Comparison of ENCODE assay signal across 8 mouse cellular contexts in the genomic region with DNA sequence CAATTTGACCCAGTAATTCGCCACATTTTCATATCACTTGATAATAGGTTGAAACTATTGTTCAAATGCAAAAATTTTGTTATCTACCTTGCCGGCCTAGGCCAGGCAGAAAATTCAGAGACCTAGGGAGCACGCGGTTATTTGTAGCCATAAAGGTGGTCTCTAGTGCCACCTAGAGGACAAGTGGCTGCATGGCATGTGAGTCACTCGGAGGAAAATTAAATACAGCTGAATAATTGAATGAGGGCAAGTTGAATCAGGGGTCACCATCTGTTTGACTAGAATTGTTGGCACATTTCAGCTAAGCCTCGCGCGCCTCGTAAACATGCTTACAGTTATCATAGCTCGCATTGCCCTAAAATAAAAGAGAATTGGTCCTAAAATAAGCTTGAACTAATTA.
DNase-seq lines count a peak whose midpoint lies in the region; ATAC-seq and TF ChIP-seq lines count a peak whose summit lies in the region.

No protein-coding gene starts in this region.

- no peaks in the 10 kb centered on the region for H3K27me3 ChIP-seq in forebrain, postnatal 0 days (ENCODE audit: insufficient read depth, low read length)
- H3K27me3 ChIP-seq in intestine, postnatal 0 days (replicated peaks; ENCODE audit: control insufficient read depth, insufficient read depth, low read length), result no peaks in the 10 kb centered on the region
- peaks cover 39% of the 10 kb centered on the region; the same call in 1 of the 2 replicates for H3K27me3 ChIP-seq in limb, embryonic 10.5 days (ENCODE audit: low read depth, poor library complexity, severe bottlenecking)

- ATAC-seq in forebrain, postnatal 0 days, result peak; percentile 68; the same call in 1 of the 2 replicates
- ATAC-seq in intestine, postnatal 0 days, result no peak

- H3K27ac ChIP-seq in forebrain, postnatal 0 days (ENCODE audit: low read depth, low read length), result no peak overlapping the region
- no peak overlapping the region for H3K27ac ChIP-seq in intestine, postnatal 0 days (ENCODE audit: low read depth, low read length)
- no peak overlapping the region for H3K27ac ChIP-seq in limb, embryonic 10.5 days

- peaks cover 7% of the 10 kb centered on the region; the same call in 1 of the 2 replicates for H3K4me1 ChIP-seq in forebrain, postnatal 0 days (ENCODE audit: insufficient read depth)
- no peaks in the 10 kb centered on the region for H3K4me1 ChIP-seq in intestine, postnatal 0 days (replicated peaks; ENCODE audit: control insufficient read depth, insufficient read depth, low read length)
- H3K4me1 ChIP-seq in limb, embryonic 10.5 days, result peaks cover 39% of the 10 kb centered on the region

- no peak overlapping the region for H3K4me3 ChIP-seq in forebrain, postnatal 0 days (ENCODE audit: low read depth, low read length)
- no peak overlapping the region for H3K4me3 ChIP-seq in intestine, postnatal 0 days (ENCODE audit: low read depth, low read length)
- no peak overlapping the region for H3K4me3 ChIP-seq in limb, embryonic 10.5 days

- 2% methylated on average over 10 of the region's 10 CpGs for WGBS in forebrain, postnatal 0 days
- WGBS in intestine, postnatal 0 days, result 2% methylated on average over 10 of the region's 10 CpGs
- WGBS in limb, embryonic 10.5 days, result 3% methylated on average over 10 of the region's 10 CpGs

- peak; percentile 75 for DNase-seq in urinary bladder, postnatal 14 days (ENCODE audit: low spot score)
- DNase-seq in urinary bladder, postnatal 10 days (ENCODE audit: low spot score), result no peak
- DNase-seq in cerebellum, adult 18-20 months, result peak; percentile 79 to 86
- DNase-seq in forebrain, postnatal 0 days, result peak; percentile 93
- peak; percentile 79 for DNase-seq in limb, embryonic 10.5 days (ENCODE audit: low spot score)
- DNase-seq in natural killer cell, adult 2 months (ENCODE audit: low spot score in 2 of 2), result peak; percentile 24 to 26
- DNase-seq in thymus, postnatal 36 days, result peak; percentile 12 to 26

- H3K36me3 ChIP-seq in forebrain, postnatal 0 days (ENCODE audit: insufficient read depth), result no peaks in the 10 kb centered on the region
- no peaks in the 10 kb centered on the region for H3K36me3 ChIP-seq in intestine, postnatal 0 days (ENCODE audit: control insufficient read depth, insufficient read depth)
- H3K36me3 ChIP-seq in limb, embryonic 10.5 days, result no peaks in the 10 kb centered on the region

- H3K9ac ChIP-seq in forebrain, postnatal 0 days, result no peak overlapping the region
- no peak overlapping the region for H3K9ac ChIP-seq in intestine, postnatal 0 days (ENCODE audit: low read depth, low read length)

- no peaks in the 10 kb centered on the region for H3K9me3 ChIP-seq in forebrain, postnatal 0 days (ENCODE audit: low read length)
- no peaks in the 10 kb centered on the region for H3K9me3 ChIP-seq in intestine, postnatal 0 days (ENCODE audit: control insufficient read depth)
- no peaks in the 10 kb centered on the region for H3K9me3 ChIP-seq in limb, embryonic 10.5 days (replicated peaks)

- TF ChIP-seq CTCF in forebrain, postnatal 0 days (IDR thresholded peaks at IDR 0.05; ENCODE audit: low read depth), result peak; percentile 96
- TF ChIP-seq CTCF in intestine, postnatal 0 days (IDR thresholded peaks at IDR 0.05; ENCODE audit: low read depth), result peak; percentile 91

- H3K4me2 ChIP-seq in forebrain, postnatal 0 days (ENCODE audit: low read depth), result no peak overlapping the region
- no peak overlapping the region for H3K4me2 ChIP-seq in intestine, postnatal 0 days (replicated peaks; ENCODE audit: low read depth)
